16 mouse cellular contexts compared by ENCODE assay signal in genomic region chr17:85609094-85609425, GRCm38 (mm10). TPM values are rescaled to one million over a fixed set of nuclear protein-coding genes. Genes with fewer than 3 reads are reported as not detected.
DNase-seq lines count a peak whose midpoint lies in the region; ATAC-seq lines count a peak whose summit lies in the region.
"Had no signal": no experiment of that assay in that cellular context is flagged by ENCODE, and none has a peak within 500 bp of the region (broad histone marks: within the 10 kb centered on the region; RNA-seq: fewer than 3 reads in every experiment).

No protein-coding gene starts in this region.

- no peak overlapping the region for H3K27ac ChIP-seq in intestine, embryonic 15.5 days
- H3K27ac ChIP-seq in intestine, embryonic 16.5 days (ENCODE audit: low read length), result no peak overlapping the region
- peak overlapping the region; percentile 61 for H3K27ac ChIP-seq in forebrain, embryonic 13.5 days
- peak overlapping the region; percentile 77 for H3K27ac ChIP-seq in midbrain, embryonic 13.5 days
- H3K27ac ChIP-seq: liver, embryonic 14.5 days had no signal

- no peaks in the 10 kb centered on the region for H3K9me3 ChIP-seq in intestine, embryonic 15.5 days
- no peaks in the 10 kb centered on the region for H3K9me3 ChIP-seq in intestine, embryonic 16.5 days (ENCODE audit: control insufficient read depth, low read length)
- H3K9me3 ChIP-seq in forebrain, embryonic 13.5 days (replicated peaks), result no peaks in the 10 kb centered on the region
- no peaks in the 10 kb centered on the region for H3K9me3 ChIP-seq in midbrain, embryonic 13.5 days
- H3K9me3 ChIP-seq: G1E had no signal

- H3K4me1 ChIP-seq in intestine, embryonic 15.5 days (replicated peaks), result no peaks in the 10 kb centered on the region
- H3K4me1 ChIP-seq in intestine, embryonic 16.5 days (ENCODE audit: control insufficient read depth, insufficient read depth, low read length), result no peaks in the 10 kb centered on the region
- H3K4me1 ChIP-seq in forebrain, embryonic 13.5 days, result peaks cover 34% of the 10 kb centered on the region
- peaks cover 10% of the 10 kb centered on the region for H3K4me1 ChIP-seq in midbrain, embryonic 13.5 days (replicated peaks)

- H3K36me3 ChIP-seq in intestine, embryonic 15.5 days, result no peaks in the 10 kb centered on the region
- no peaks in the 10 kb centered on the region for H3K36me3 ChIP-seq in intestine, embryonic 16.5 days (ENCODE audit: control insufficient read depth, insufficient read depth, low read length)
- H3K36me3 ChIP-seq in forebrain, embryonic 13.5 days (ENCODE audit: poor library complexity, severe bottlenecking), result no peaks in the 10 kb centered on the region
- no peaks in the 10 kb centered on the region for H3K36me3 ChIP-seq in midbrain, embryonic 13.5 days
- H3K36me3 ChIP-seq: G1E had no signal

- peaks cover 87% of the 10 kb centered on the region for H3K27me3 ChIP-seq in intestine, embryonic 15.5 days (replicated peaks)
- H3K27me3 ChIP-seq in intestine, embryonic 16.5 days (replicated peaks; ENCODE audit: control insufficient read depth, insufficient read depth, low read length), result peaks cover 86% of the 10 kb centered on the region
- peaks cover 90% of the 10 kb centered on the region for H3K27me3 ChIP-seq in forebrain, embryonic 13.5 days
- peaks cover 92% of the 10 kb centered on the region for H3K27me3 ChIP-seq in midbrain, embryonic 13.5 days

- peak; percentile 63 for DNase-seq in embryo, embryonic 9.5 days (ENCODE audit: extremely low spot score)
- no peak for DNase-seq in embryo, embryonic 10 days (ENCODE audit: low spot score)
- DNase-seq in layer of hippocampus, postnatal 14 days (ENCODE audit: low spot score in 2 of 2), result no peak
- DNase-seq: cerebellum, adult 9-11 months; gastrocnemius, postnatal 10 days; thymus, postnatal 14 days had no signal

- ATAC-seq in intestine, embryonic 15.5 days, result no peak
- no peak for ATAC-seq in intestine, embryonic 16.5 days
- ATAC-seq in forebrain, embryonic 13.5 days, result no peak
- no peak for ATAC-seq in midbrain, embryonic 13.5 days
- ATAC-seq in granulocyte monocyte progenitor cell, adult 5-6 weeks (replicated peaks; ENCODE audit: poor library complexity, severe bottlenecking), result no peak

- H3K9ac ChIP-seq in intestine, embryonic 15.5 days, result no peak overlapping the region
- no peak overlapping the region for H3K9ac ChIP-seq in intestine, embryonic 16.5 days (ENCODE audit: low read depth, low read length)
- peak overlapping the region; percentile 48 for H3K9ac ChIP-seq in forebrain, embryonic 13.5 days
- H3K9ac ChIP-seq in midbrain, embryonic 13.5 days (replicated peaks), result peak overlapping the region; percentile 48; the same call in 1 of the 2 replicates
- H3K9ac ChIP-seq: liver, embryonic 14.5 days had no signal

- 0 out of 2 replicates have a peak overlapping the region, but pooled peaks have one; percentile 9 for H3K4me3 ChIP-seq in intestine, embryonic 15.5 days (replicated peaks)
- no peak overlapping the region for H3K4me3 ChIP-seq in intestine, embryonic 16.5 days (ENCODE audit: low read length)
- peak overlapping the region; percentile 20 for H3K4me3 ChIP-seq in forebrain, embryonic 13.5 days
- H3K4me3 ChIP-seq in midbrain, embryonic 13.5 days (replicated peaks), result peak overlapping the region; percentile 24
- H3K4me3 ChIP-seq: erythroblast, embryonic 14.5 days had no signal

- H3K4me2 ChIP-seq in intestine, embryonic 15.5 days (replicated peaks), result no peak overlapping the region
- no peak overlapping the region for H3K4me2 ChIP-seq in intestine, embryonic 16.5 days (ENCODE audit: low read depth, low read length)
- H3K4me2 ChIP-seq in forebrain, embryonic 13.5 days, result peak overlapping the region; percentile 53
- peak overlapping the region; percentile 43 for H3K4me2 ChIP-seq in midbrain, embryonic 13.5 days (replicated peaks)

- under 1% methylated on average over 13 of the region's 13 CpGs for WGBS in intestine, embryonic 15.5 days
- under 1% methylated on average over 13 of the region's 13 CpGs for WGBS in intestine, embryonic 16.5 days
- WGBS in forebrain, embryonic 13.5 days, result 4% methylated on average over 13 of the region's 13 CpGs
- under 1% methylated on average over 13 of the region's 13 CpGs for WGBS in midbrain, embryonic 13.5 days

RNA-seq across cellular contexts. Expression of gene Six3, which starts 4.3 kb away (rescaled TPM):
- not detected in 2 replicates for polyA plus RNA-seq in intestine, embryonic 15.5 days (2015; fragmentation: Nextera tagmentation; extraction: Ambion mirVana)
- polyA plus RNA-seq in intestine, embryonic 16.5 days (2015; fragmentation: Nextera tagmentation; extraction: Ambion mirVana), result not detected in 2 replicates
- 18.2 and 22.4 TPM in 2 replicates for polyA plus RNA-seq in forebrain, embryonic 13.5 days (2015; fragmentation: Nextera tagmentation; extraction: Ambion mirVana)
- polyA plus RNA-seq in midbrain, embryonic 13.5 days (2015; fragmentation: Nextera tagmentation; extraction: Ambion mirVana), result 15.6 and 21.9 TPM in 2 replicates
- not detected in 2 replicates for total RNA-seq in granulocyte monocyte progenitor cell, adult 5-6 weeks (2014; fragmentation: Nextera tagmentation)
- total RNA-seq in granulocyte monocyte progenitor cell, adult 5-6 weeks (2017), result not detected in 2 replicates
- total RNA-seq in layer of hippocampus, postnatal 14 days (2021), result 1 to 10 TPM; 1.5 to 1.7 TPM
- total RNA-seq: gastrocnemius, postnatal 10 days; megakaryocyte progenitor cell, adult 5-6 weeks had no signal
- polyA plus RNA-seq: erythroblast, embryonic 14.5 days; G1E; neural tube, embryonic 14.5 days had no signal

Comparison
In these comparisons a context has a peak if more than half of its experiments do, and no peak if none do; other contexts are left out.
1. H3K27ac ChIP-seq: peak in forebrain, embryonic 13.5 days (single experiment) and midbrain, embryonic 13.5 days (single experiment); none in intestine, embryonic 15.5 days (single experiment) and intestine, embryonic 16.5 days (single experiment).
2. H3K4me2 ChIP-seq: peak in forebrain, embryonic 13.5 days (single experiment) and midbrain, embryonic 13.5 days (single experiment); none in intestine, embryonic 15.5 days (single experiment) and intestine, embryonic 16.5 days (single experiment).
3. H3K9ac ChIP-seq: peak in forebrain, embryonic 13.5 days (single experiment) and midbrain, embryonic 13.5 days (single experiment); none in intestine, embryonic 15.5 days (single experiment) and intestine, embryonic 16.5 days (single experiment).
4. RNA of gene Six3, which starts 4.3 kb away (polyA plus RNA-seq): 18.2 to 22.4 TPM in forebrain, embryonic 13.5 days and 15.6 to 21.9 TPM in midbrain, embryonic 13.5 days; not detected in intestine, embryonic 15.5 days and not detected in intestine, embryonic 16.5 days; every median in the first group is over 10 times any median in the second.